Mouse (Mus musculus) myocyte (in vitro differentiated cells): ENCODE data around the gene Atxn7l3. TPM values are rescaled to one million over a fixed set of nuclear protein-coding genes. Genes with fewer than 3 reads are reported as not detected.
A peak's percentile ranks its signal among the peaks of the same experiment; 100 is the strongest.

ENCODE experiments used
- H3K27me3 ChIP-seq: one replicate; pipeline ENCODE4 v1.6.1; 2011; ENCODE audit not compliant: control insufficient read depth, insufficient read depth, insufficient read length
- H3K36me3 ChIP-seq: one replicate; pipeline ENCODE4 v1.6.1; 2011; ENCODE audit not compliant: control insufficient read depth, insufficient read depth
- H3K4me2 ChIP-seq: one replicate; pipeline ENCODE4 v1.6.1; 2011; ENCODE audit warnings: low read depth, control low read depth
- H3K4me3 ChIP-seq: one replicate; pipeline ENCODE4 v1.5.1; 2011; ENCODE audit warnings: mild to moderate bottlenecking, control low read depth, moderate library complexity
- H3K79me2 ChIP-seq: one replicate; pipeline ENCODE4 v1.6.1; 2011; ENCODE audit not compliant: control insufficient read depth, insufficient read depth
- H3ac ChIP-seq: one replicate; pipeline ENCODE4 v1.6.1; 2011; ENCODE audit not compliant: control insufficient read depth, insufficient read length
- CEBPB ChIP-seq: IDR thresholded peaks from 2 replicates; pipeline ENCODE4 v1.6.1; 2011; ENCODE audit warnings: mild to moderate bottlenecking, moderate library complexity; ENCODE audit not compliant: poor library complexity, insufficient read depth, severe bottlenecking
- E2F4 ChIP-seq: IDR thresholded peaks from one replicate; pipeline ENCODE4 v1.6.1; 2011; ENCODE audit warnings: mild to moderate bottlenecking, control low read depth, moderate library complexity; ENCODE audit not compliant: insufficient read depth
- MAX ChIP-seq: IDR thresholded peaks from one replicate; pipeline ENCODE4 v1.6.1; 2011; ENCODE audit warnings: low read depth, mild to moderate bottlenecking, control low read depth
- MYOD1 ChIP-seq, 3 experiments: IDR thresholded peaks; one replicate each; pipeline ENCODE4 v1.6.1; 2011; ENCODE audit warnings: control low read depth in 2 of 3, low read depth in 2 of 3, mild to moderate bottlenecking in 2 of 3, moderate library complexity in 1 of 3; ENCODE audit not compliant: insufficient read length in 2 of 3, control insufficient read depth in 1 of 3
- MYOG ChIP-seq, 3 experiments: IDR thresholded peaks; one replicate each; pipeline ENCODE4 v1.6.1; 2011; ENCODE audit warnings: control low read depth in 2 of 3, low read depth in 2 of 3, mild to moderate bottlenecking in 2 of 3; ENCODE audit not compliant: insufficient read length in 2 of 3, control insufficient read depth in 1 of 3, insufficient read depth in 1 of 3
- POLR2A ChIP-seq: IDR thresholded peaks from one replicate; pipeline ENCODE4 v1.6.1; 2011; ENCODE audit warnings: low read depth, mild to moderate bottlenecking, control low read depth, moderate library complexity; ENCODE audit not compliant: insufficient read length
- POLR2AphosphoS2 ChIP-seq: IDR thresholded peaks from one replicate; pipeline ENCODE4 v1.6.1; 2011; ENCODE audit warnings: low read depth, control low read depth; ENCODE audit not compliant: insufficient read length
- REST ChIP-seq: IDR thresholded peaks from one replicate; pipeline ENCODE4 v1.6.1; 2011; ENCODE audit warnings: mild to moderate bottlenecking, control low read depth, moderate library complexity; ENCODE audit not compliant: insufficient read depth, insufficient read length
- SRF ChIP-seq: IDR thresholded peaks from one replicate; pipeline ENCODE4 v1.6.1; 2011; ENCODE audit warnings: low read depth; ENCODE audit not compliant: control insufficient read depth, insufficient read length
- TCF12 ChIP-seq: IDR thresholded peaks from one replicate; pipeline ENCODE4 v1.6.1; 2011; ENCODE audit warnings: mild to moderate bottlenecking, control low read depth; ENCODE audit not compliant: poor library complexity, insufficient read depth, severe bottlenecking
- TCF3 ChIP-seq: IDR thresholded peaks from one replicate; pipeline ENCODE4 v1.6.1; 2011; ENCODE audit warnings: low read depth, control low read depth; ENCODE audit not compliant: insufficient read length
- USF1 ChIP-seq: IDR thresholded peaks from one replicate; pipeline ENCODE4 v1.6.1; 2011; ENCODE audit warnings: low read depth, mild to moderate bottlenecking, control low read depth, moderate library complexity
- polyA plus RNA-seq: library from polyadenylated mRNA; unstranded; fragments of >200 nt; fragmentation: generic; extraction: Trizol; gene quantifications from one replicate; pipeline ENCODE4 v1.2.1, GENCODE M21; 2012; ENCODE audit warnings: missing spikeins

The Atxn7l3 gene
- polyA plus RNA-seq, 1 experiment = 39.5 TPM

- H3K4me2 ChIP-seq = peak overlapping the region; percentile 81
- no peaks in the 10 kb centered on the region for H3K27me3 ChIP-seq
- H3K79me2 ChIP-seq = peaks cover 9% of the 10 kb centered on the region
- TF ChIP-seq CEBPB (no peak), MYOD1 (IDR thresholded peaks at IDR 0.05; ENCODE audit: control insufficient read depth in 1 of 3, insufficient read length in 2 of 3, low read depth in 2 of 3) (peak in 1 of 3 experiments; percentile 74), POLR2AphosphoS2 (no peak), MAX (no peak), E2F4 (peak; percentile 27), TCF12 (peak; percentile 2), POLR2A (peak; percentile 34), MYOG (IDR thresholded peaks at IDR 0.05; ENCODE audit: control insufficient read depth in 1 of 3, insufficient read depth in 1 of 3, insufficient read length in 2 of 3, low read depth in 2 of 3) (peak in 2 of 3 experiments; percentile 28 to 58)
- no peak overlapping the region for H3ac ChIP-seq
- peak overlapping the region; percentile 19 for H3K4me3 ChIP-seq
- no peaks in the 10 kb centered on the region for H3K36me3 ChIP-seq
These were observed 51.4 kb downstream of the Atxn7l3 start for GRCm38 (mm10) chr11:102244926-102245449.

- Histone ChIP-seq H3K4me2 (no peak overlapping the region), H3K4me3 (no peak overlapping the region), H3K27me3 (no peaks in the 10 kb centered on the region), H3ac (no peak overlapping the region), H3K79me2 (no peaks in the 10 kb centered on the region), H3K36me3 (no peaks in the 10 kb centered on the region)
- TF ChIP-seq TCF12 (no peak), CEBPB (no peak), MAX (no peak), USF1 (no peak), POLR2AphosphoS2 (no peak), TCF3 (no peak), SRF (no peak), MYOG (IDR thresholded peaks at IDR 0.05; ENCODE audit: control insufficient read depth in 1 of 3, insufficient read depth in 1 of 3, insufficient read length in 2 of 3, low read depth in 2 of 3) (no peak), MYOD1 (IDR thresholded peaks at IDR 0.05; ENCODE audit: control insufficient read depth in 1 of 3, insufficient read length in 2 of 3, low read depth in 2 of 3) (no peak), POLR2A (no peak), E2F4 (no peak)
These were observed 54.6 kb downstream of the Atxn7l3 start for GRCm38 (mm10) chr11:102241874-102242273.

GRCm38 (mm10) chr11:102241246-102241645 is 55.2 kb downstream of the Atxn7l3 start:
- H3ac ChIP-seq = no peak overlapping the region
- H3K79me2 ChIP-seq = no peaks in the 10 kb centered on the region
- no peak for TF ChIP-seq REST
- TF ChIP-seq E2F4 = no peak
- TF ChIP-seq TCF3 = no peak
- TF ChIP-seq MYOG (IDR thresholded peaks at IDR 0.05; ENCODE audit: control insufficient read depth in 1 of 3, insufficient read depth in 1 of 3, insufficient read length in 2 of 3, low read depth in 2 of 3) = no peak
- TF ChIP-seq TCF12 = no peak
- TF ChIP-seq POLR2A = no peak
- TF ChIP-seq SRF = no peak
- TF ChIP-seq MAX = no peak
- TF ChIP-seq CEBPB = no peak
- TF ChIP-seq USF1 = no peak
- TF ChIP-seq POLR2AphosphoS2 = no peak
- TF ChIP-seq MYOD1 (IDR thresholded peaks at IDR 0.05; ENCODE audit: control insufficient read depth in 1 of 3, insufficient read length in 2 of 3, low read depth in 2 of 3) = no peak
- H3K36me3 ChIP-seq = no peaks in the 10 kb centered on the region
- H3K4me3 ChIP-seq = no peak overlapping the region
- H3K4me2 ChIP-seq = no peak overlapping the region
- H3K27me3 ChIP-seq = no peaks in the 10 kb centered on the region

GRCm38 (mm10) chr11:102240636-102241035 is 55.8 kb downstream of the Atxn7l3 start:
- H3ac ChIP-seq = no peak overlapping the region
- H3K79me2 ChIP-seq = no peaks in the 10 kb centered on the region
- no peak for TF ChIP-seq USF1
- TF ChIP-seq MYOG (IDR thresholded peaks at IDR 0.05; ENCODE audit: control insufficient read depth in 1 of 3, insufficient read depth in 1 of 3, insufficient read length in 2 of 3, low read depth in 2 of 3) = no peak
- TF ChIP-seq SRF = no peak
- no peak for TF ChIP-seq TCF12
- TF ChIP-seq MYOD1 (IDR thresholded peaks at IDR 0.05; ENCODE audit: control insufficient read depth in 1 of 3, insufficient read length in 2 of 3, low read depth in 2 of 3) = no peak
- TF ChIP-seq CEBPB = no peak
- TF ChIP-seq POLR2A = no peak
- no peak for TF ChIP-seq E2F4
- TF ChIP-seq MAX = no peak
- no peak for TF ChIP-seq POLR2AphosphoS2
- TF ChIP-seq TCF3 = no peak
- TF ChIP-seq REST = no peak
- no peak overlapping the region for H3K4me2 ChIP-seq
- no peaks in the 10 kb centered on the region for H3K27me3 ChIP-seq
- no peak overlapping the region for H3K4me3 ChIP-seq
- H3K36me3 ChIP-seq = no peaks in the 10 kb centered on the region

Other genes with a start within 250 kb of the Atxn7l3 start
- gene Mpp2, start 208.1 kb downstream of the Atxn7l3 start, polyA plus RNA-seq = 4.3 TPM
- not detected for gene Ppy, start 195.3 kb downstream of the Atxn7l3 start, polyA plus RNA-seq
- not detected for gene Pyy, start 188.8 kb downstream of the Atxn7l3 start, polyA plus RNA-seq
- not detected for gene Nags, start 151.1 kb downstream of the Atxn7l3 start, polyA plus RNA-seq
- gene Tmem101, start 140.2 kb downstream of the Atxn7l3 start, polyA plus RNA-seq = 37.7 TPM
- gene Lsm12, start 111.3 kb downstream of the Atxn7l3 start, polyA plus RNA-seq = 33.1 TPM
- 58.1 TPM for gene G6pc3, start 107.0 kb downstream of the Atxn7l3 start, polyA plus RNA-seq
- 77.3 TPM for gene Hdac5, start 66.5 kb downstream of the Atxn7l3 start, polyA plus RNA-seq
- 4.4 TPM for gene BC030867, start 47.7 kb downstream of the Atxn7l3 start, polyA plus RNA-seq
- gene Asb16, start 27.9 kb downstream of the Atxn7l3 start, polyA plus RNA-seq = 5.1 TPM
- 39.5 TPM for gene Tmub2, start 11.7 kb downstream of the Atxn7l3 start, polyA plus RNA-seq
- 58.6 TPM for gene Ubtf, start 23.1 kb upstream of the Atxn7l3 start, polyA plus RNA-seq
- gene Slc4a1, start 69.6 kb upstream of the Atxn7l3 start, polyA plus RNA-seq = not detected
- gene Rundc3a, start 96.8 kb upstream of the Atxn7l3 start, polyA plus RNA-seq = 10.3 TPM
- gene Slc25a39, start 111.3 kb upstream of the Atxn7l3 start, polyA plus RNA-seq = 274 TPM
- 174 TPM for gene Grn, start 133.7 kb upstream of the Atxn7l3 start, polyA plus RNA-seq
- gene Fam171a2, start 151.1 kb upstream of the Atxn7l3 start, polyA plus RNA-seq = 162 TPM
- gene Itga2b, start 173.5 kb upstream of the Atxn7l3 start, polyA plus RNA-seq = 7.2 TPM